8 mouse cellular contexts compared by ENCODE assay signal in genomic region chr11:77686346-77686840, GRCm38 (mm10). TPM values are rescaled to one million over a fixed set of nuclear protein-coding genes. Genes with fewer than 3 reads are reported as not detected.
DNase-seq lines count a peak whose midpoint lies in the region; ATAC-seq lines count a peak whose summit lies in the region.

No protein-coding gene starts in this region.

- 0% methylated on average over 29 of the region's 30 CpGs for WGBS in embryonic facial prominence, embryonic 15.5 days
- 0% methylated on average over 23 of the region's 30 CpGs for WGBS in heart, embryonic 15.5 days

- H3K4me2 ChIP-seq in embryonic facial prominence, embryonic 15.5 days (replicated peaks), result peak overlapping the region; percentile 58
- H3K4me2 ChIP-seq in heart, embryonic 15.5 days, result peak overlapping the region; percentile 69

- H3K27ac ChIP-seq in embryonic facial prominence, embryonic 15.5 days (replicated peaks), result peak overlapping the region; percentile 99
- H3K27ac ChIP-seq in heart, embryonic 15.5 days, result peak overlapping the region; percentile 99

- peak; percentile 54 for DNase-seq in ES-CJ7 (ENCODE audit: low read depth, low spot score)
- peak; percentile 51 for DNase-seq in adrenal gland, adult 8-10 months
- peak; percentile 19 to 26 for DNase-seq in layer of hippocampus, postnatal 14 days (ENCODE audit: low spot score in 2 of 2)
- DNase-seq in lung, postnatal 25 days (ENCODE audit: low spot score), result peak; percentile 6
- DNase-seq in right cerebral cortex, postnatal 25 days, result peak; percentile 39
- no peak for DNase-seq in retina, postnatal 1 day

- peaks cover 6% of the 10 kb centered on the region for H3K4me1 ChIP-seq in embryonic facial prominence, embryonic 15.5 days
- peaks cover 13% of the 10 kb centered on the region for H3K4me1 ChIP-seq in heart, embryonic 15.5 days (replicated peaks)

- H3K9ac ChIP-seq in embryonic facial prominence, embryonic 15.5 days, result peak overlapping the region; percentile 96
- H3K9ac ChIP-seq in heart, embryonic 15.5 days, result peak overlapping the region; percentile 93

- peaks cover under 1% of the 10 kb centered on the region; the same call in 1 of the 2 replicates for H3K36me3 ChIP-seq in embryonic facial prominence, embryonic 15.5 days
- peaks cover 5% of the 10 kb centered on the region for H3K36me3 ChIP-seq in heart, embryonic 15.5 days

- no peaks in the 10 kb centered on the region for H3K9me3 ChIP-seq in embryonic facial prominence, embryonic 15.5 days (replicated peaks)
- H3K9me3 ChIP-seq in heart, embryonic 15.5 days (replicated peaks), result no peaks in the 10 kb centered on the region

- peak; percentile 51 for ATAC-seq in embryonic facial prominence, embryonic 15.5 days (ENCODE audit: insufficient number of reproducible peaks, low FRiP score, low TSS enrichment, low read depth)
- ATAC-seq in heart, embryonic 15.5 days (replicated peaks; ENCODE audit: insufficient number of reproducible peaks, insufficient read depth, low FRiP score, low read depth), result peak; percentile 54

- H3K4me3 ChIP-seq in embryonic facial prominence, embryonic 15.5 days (replicated peaks), result peak overlapping the region; percentile 100
- peak overlapping the region; percentile 99 for H3K4me3 ChIP-seq in heart, embryonic 15.5 days

- H3K27me3 ChIP-seq in embryonic facial prominence, embryonic 15.5 days, result no peaks in the 10 kb centered on the region
- H3K27me3 ChIP-seq in heart, embryonic 15.5 days, result no peaks in the 10 kb centered on the region

RNA-seq across cellular contexts. Expression of gene Nufip2, which starts 0.4 kb away (rescaled TPM):
- 10 to 100 TPM; 85.4 to 88.9 (median 86.7) TPM for total RNA-seq in adrenal gland, adult 8-10 months (2022)
- 5.1 and 5.2 TPM in 2 replicates for polyA plus RNA-seq in embryonic facial prominence, embryonic 15.5 days (2015; fragmentation: Nextera tagmentation; extraction: Ambion mirVana)
- 3.7 TPM in 2 replicates for polyA plus RNA-seq in heart, embryonic 15.5 days (2015; fragmentation: Nextera tagmentation; extraction: Ambion mirVana)
- 10 to 100 TPM; 78.2 to 87.1 TPM for total RNA-seq in layer of hippocampus, postnatal 14 days (2021)

RNA-seq across cellular contexts. Expression of gene Cryba1, which starts 38.7 kb away (rescaled TPM):
- not detected for total RNA-seq in adrenal gland, adult 8-10 months (2022)
- 6.0 and 7.2 TPM in 2 replicates for polyA plus RNA-seq in embryonic facial prominence, embryonic 15.5 days (2015; fragmentation: Nextera tagmentation; extraction: Ambion mirVana)
- not detected in 2 replicates for polyA plus RNA-seq in heart, embryonic 15.5 days (2015; fragmentation: Nextera tagmentation; extraction: Ambion mirVana)
- total RNA-seq in layer of hippocampus, postnatal 14 days (2021), result not detected
